Mouse (Mus musculus): ENCODE data around the gene Gm21775. TPM values are rescaled to one million over a fixed set of nuclear protein-coding genes. Genes with fewer than 3 reads are reported as not detected.
"Not testable (repeated sequence)": the region's sequence is repeated elsewhere in the genome, so short reads cannot be mapped to it uniquely, and the experiment has no call there.

The Gm21775 gene
- not detected in 2 replicates for polyA plus RNA-seq (2015; fragmentation: Nextera tagmentation; extraction: Ambion mirVana)

DNA sequence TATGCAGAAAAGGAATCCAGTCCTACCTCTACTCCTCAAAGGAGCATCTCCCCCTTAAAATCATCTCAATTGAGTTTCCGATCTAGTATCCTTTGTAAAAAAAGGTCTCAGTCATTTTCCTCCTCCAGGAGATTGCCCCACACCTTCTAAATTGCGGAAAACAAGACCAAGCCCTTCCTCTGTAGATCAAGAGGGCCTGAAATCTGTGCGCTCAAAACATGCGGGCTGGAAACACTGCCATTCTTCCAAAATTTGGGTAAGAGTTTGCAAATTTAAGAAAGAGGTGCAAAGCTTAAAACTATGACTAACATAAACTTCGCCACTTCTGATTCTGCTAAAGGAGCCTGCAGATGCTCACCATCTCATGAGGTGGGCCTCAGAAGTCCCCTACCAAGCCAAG lies at the start of gene Gm21775:
Gm21775 (plus strand) TSS at position 301 of the 400 bp plus-strand sequence.
- not testable (repeated sequence) for H3K9me3 ChIP-seq; H3K4me2 ChIP-seq; ATAC-seq (ENCODE audit: insufficient number of reproducible peaks, insufficient read depth, low FRiP score, low TSS enrichment, low read depth); H3K36me3 ChIP-seq; H3K4me3 ChIP-seq; H3K4me1 ChIP-seq; H3K27me3 ChIP-seq; H3K27ac ChIP-seq; H3K9ac ChIP-seq
- WGBS, result 86% methylated on average over 4 of the region's 5 CpGs

DNA sequence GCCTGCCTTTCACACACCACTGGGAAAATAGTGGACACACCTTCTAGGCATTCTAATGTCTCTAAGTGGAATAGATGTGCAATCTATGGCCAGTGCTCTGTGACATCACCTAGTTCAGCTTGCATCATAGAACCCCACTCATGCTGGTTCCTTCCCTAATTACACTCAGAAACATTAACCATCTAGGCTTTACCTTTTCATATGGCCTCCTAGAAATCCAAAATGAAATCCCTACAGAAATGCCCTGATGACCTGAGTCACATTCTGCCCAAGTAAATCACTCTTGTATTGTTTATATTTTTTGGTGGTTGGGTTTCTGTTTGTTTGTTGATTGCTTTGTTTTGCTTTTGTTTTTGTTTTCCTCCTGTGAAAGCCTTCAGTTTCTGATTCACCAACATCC lies 17.3 kb upstream of the Gm21775 start, which contains the start of gene Gm20737:
Gm20737 (minus strand) TSS at position 101 of the 400 bp plus-strand sequence.
- H3K27ac ChIP-seq; H3K9ac ChIP-seq; H3K4me1 ChIP-seq; H3K9me3 ChIP-seq; ATAC-seq (ENCODE audit: insufficient number of reproducible peaks, insufficient read depth, low FRiP score, low TSS enrichment, low read depth); H3K4me3 ChIP-seq; H3K27me3 ChIP-seq; H3K36me3 ChIP-seq; H3K4me2 ChIP-seq: not testable (repeated sequence)

Other genes starting within 250 kb of the Gm21775 start
- gene Gm20834, start 228.9 kb upstream of the Gm21775 start, polyA plus RNA-seq (2015; fragmentation: Nextera tagmentation; extraction: Ambion mirVana), result not detected in 2 replicates
- gene Gm28510, start 140.7 kb upstream of the Gm21775 start, polyA plus RNA-seq (2015; fragmentation: Nextera tagmentation; extraction: Ambion mirVana), result not detected in 2 replicates
- gene Gm20737, start 17.4 kb upstream of the Gm21775 start, polyA plus RNA-seq (2015; fragmentation: Nextera tagmentation; extraction: Ambion mirVana), result not detected in 2 replicates
- gene Gm21900, start 62.9 kb downstream of the Gm21775 start, polyA plus RNA-seq (2015; fragmentation: Nextera tagmentation; extraction: Ambion mirVana), result not detected in 2 replicates
- not detected in 2 replicates for gene Gm20777, start 199.0 kb downstream of the Gm21775 start, polyA plus RNA-seq (2015; fragmentation: Nextera tagmentation; extraction: Ambion mirVana)